Mouse (Mus musculus) intestine, embryonic 15.5 days (tissue): ENCODE measurements around the gene Tirap. TPM values are rescaled to one million over a fixed set of nuclear protein-coding genes. Genes with fewer than 3 reads are reported as not detected.

Experiments used
- ATAC-seq: fragments of 200-750 bp; cut with Nextera tagmentation; 2 replicates; pipeline ENCODE4 v1.8.0; 2017; ENCODE audit warnings: moderate TSS enrichment, moderate library complexity
- H3K27ac ChIP-seq: fragments of 300-500 bp; sonication (generic); 2 replicates; pipeline ENCODE4 v1.5.1; 2015; ENCODE audit warnings: mild to moderate bottlenecking, inconsistent platforms
- H3K27me3 ChIP-seq: fragments of 300-500 bp; sonication (generic); replicated peaks from 2 replicates; pipeline ENCODE4 v1.6.1; 2015; ENCODE audit warnings: inconsistent platforms
- H3K36me3 ChIP-seq: fragments of 300-500 bp; sonication (generic); 2 replicates; pipeline ENCODE4 v1.6.1; 2015; ENCODE audit warnings: inconsistent platforms
- H3K4me1 ChIP-seq: fragments of 300-500 bp; sonication (generic); replicated peaks from 2 replicates; pipeline ENCODE4 v1.6.1; 2015; ENCODE audit warnings: inconsistent platforms
- H3K4me2 ChIP-seq: fragments of 300-500 bp; sonication (generic); replicated peaks from 2 replicates; pipeline ENCODE4 v1.6.1; 2015; ENCODE audit warnings: mild to moderate bottlenecking, inconsistent platforms
- H3K4me3 ChIP-seq: fragments of 300-500 bp; sonication (generic); replicated peaks from 2 replicates; pipeline ENCODE4 v1.5.1; 2015; ENCODE audit warnings: inconsistent platforms
- H3K9ac ChIP-seq: fragments of 300-500 bp; sonication (generic); 2 replicates; pipeline ENCODE4 v1.6.1; 2015; ENCODE audit warnings: inconsistent platforms
- H3K9me3 ChIP-seq: fragments of 300-500 bp; sonication (generic); 2 replicates; pipeline ENCODE4 v1.6.1; 2016; ENCODE audit warnings: inconsistent platforms
- WGBS: fragments of 180-500 bp; shearing (Covaris S2); methylation state at CpG from one replicate; pipeline ENCODE4 v1.1.7; 2015; 5-methylcytosine and 5-hydroxymethylcytosine counted together
- polyA plus RNA-seq: library from polyadenylated mRNA; unstranded; fragments of >200 nt; fragmentation: Nextera tagmentation; extraction: Ambion mirVana; gene quantifications from 2 replicates; pipeline ENCODE4 v1.2.1, GENCODE M21; 2015

Gene Tirap
- polyA plus RNA-seq, 1 experiment from 2014 or later, result 13.2 TPM

DNA sequence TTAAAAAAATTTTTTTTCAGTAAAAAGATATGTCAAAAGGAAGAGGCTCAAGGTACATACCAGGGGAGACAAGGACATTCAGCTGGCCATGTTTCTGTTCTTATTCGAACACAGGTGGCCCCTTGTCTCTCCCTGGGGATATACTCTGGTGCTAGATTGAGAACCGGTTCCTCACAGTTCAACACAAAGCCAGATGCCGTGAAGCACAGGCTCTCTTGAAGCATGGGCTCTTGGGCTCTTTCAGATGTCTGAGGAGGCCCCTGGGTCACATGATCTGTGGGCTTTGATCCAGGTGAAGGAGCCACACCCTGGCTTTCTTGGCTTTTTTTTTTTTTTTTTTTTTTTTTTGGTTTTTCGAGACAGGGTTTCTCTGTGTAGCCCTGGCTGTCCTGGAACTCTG, 13.7 kb downstream of the Tirap start:
- ATAC-seq, result no peak
- H3K9ac ChIP-seq, result no peak overlapping the region

DNA sequence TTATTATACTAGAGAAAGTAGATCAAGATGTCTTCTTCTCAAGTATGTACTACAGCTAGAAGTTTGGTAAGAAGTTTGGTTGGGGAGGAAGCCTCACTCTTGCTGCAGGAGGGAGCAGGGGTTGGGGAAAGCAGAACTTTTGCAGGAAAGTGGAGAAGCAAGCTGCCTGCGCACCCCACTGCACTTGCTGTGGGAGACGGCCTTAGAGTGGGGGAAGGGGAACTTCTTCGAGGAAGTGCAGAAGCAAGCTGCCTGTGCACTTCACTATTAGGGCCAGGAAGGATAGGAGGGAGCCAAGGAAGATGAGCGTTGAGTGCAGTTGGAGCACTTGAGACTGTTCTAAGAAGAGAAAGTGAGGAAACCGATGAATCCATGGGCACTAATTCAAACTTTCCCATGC, 16.7 kb downstream of the Tirap start:
- H3K4me1 ChIP-seq, result no peaks in the 10 kb centered on the region
- no peaks in the 10 kb centered on the region for H3K27me3 ChIP-seq
- no peaks in the 10 kb centered on the region for H3K9me3 ChIP-seq
- no peak overlapping the region for H3K4me3 ChIP-seq
- no peak overlapping the region for H3K27ac ChIP-seq
- no peak for ATAC-seq
- no peaks in the 10 kb centered on the region for H3K36me3 ChIP-seq
- no peak overlapping the region for H3K4me2 ChIP-seq
- no peak overlapping the region for H3K9ac ChIP-seq
- WGBS, result 66% methylated on average over 5 of the region's 5 CpGs

More for the DNA sequence above, 13.7 kb downstream of the Tirap start:
- Histone ChIP-seq H3K36me3 (no peaks in the 10 kb centered on the region), H3K9me3 (no peaks in the 10 kb centered on the region), H3K4me2 (no peak overlapping the region), H3K4me1 (no peaks in the 10 kb centered on the region), H3K4me3 (no peak overlapping the region), H3K27me3 (no peaks in the 10 kb centered on the region), H3K27ac (no peak overlapping the region)
- 70% methylated on average over 4 of the region's 4 CpGs for WGBS

DNA sequence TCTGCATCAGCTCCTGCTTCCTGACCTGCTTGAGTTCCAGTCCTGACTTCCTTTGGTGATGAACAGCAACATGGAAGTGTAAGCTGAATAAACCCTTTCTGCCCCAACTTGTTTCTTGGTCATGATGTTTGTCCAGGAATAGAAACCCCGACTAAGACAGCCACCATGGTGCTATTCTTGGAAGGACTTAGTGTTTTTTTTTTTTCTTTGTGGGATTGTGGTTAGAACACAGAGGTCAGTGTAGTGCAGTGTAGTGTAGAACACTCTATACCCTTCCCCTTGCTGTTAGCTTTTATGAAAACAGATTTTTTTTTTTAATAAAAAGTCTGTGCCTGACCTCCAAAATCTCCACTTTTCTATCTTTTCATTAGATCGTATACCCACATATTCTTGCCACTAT, 17.3 kb downstream of the Tirap start:
- no peaks in the 10 kb centered on the region for H3K4me1 ChIP-seq
- H3K9me3 ChIP-seq, result no peaks in the 10 kb centered on the region
- H3K27me3 ChIP-seq, result no peaks in the 10 kb centered on the region
- H3K9ac ChIP-seq, result no peak overlapping the region
- 85% methylated on average over 2 of the region's 2 CpGs for WGBS
- H3K4me3 ChIP-seq, result no peak overlapping the region
- H3K36me3 ChIP-seq, result no peaks in the 10 kb centered on the region
- no peak overlapping the region for H3K27ac ChIP-seq
- ATAC-seq, result no peak
- no peak overlapping the region for H3K4me2 ChIP-seq

GRCm38 (mm10) chr9:35176124-35176659, 23.9 kb downstream of the Tirap start:
- Histone ChIP-seq H3K27me3 (no peaks in the 10 kb centered on the region), H3K9me3 (no peaks in the 10 kb centered on the region), H3K9ac (no peak overlapping the region), H3K27ac (no peak overlapping the region), H3K36me3 (no peaks in the 10 kb centered on the region), H3K4me3 (peak overlapping the region; percentile 65), H3K4me1 (no peaks in the 10 kb centered on the region; the same call in 1 of the 2 replicates), H3K4me2 (peak overlapping the region; percentile 70)
- 0 out of 2 replicates have a peak, but pooled peaks have one; percentile 11 for ATAC-seq
- 47% methylated on average over 14 of the region's 14 CpGs for WGBS

DNA sequence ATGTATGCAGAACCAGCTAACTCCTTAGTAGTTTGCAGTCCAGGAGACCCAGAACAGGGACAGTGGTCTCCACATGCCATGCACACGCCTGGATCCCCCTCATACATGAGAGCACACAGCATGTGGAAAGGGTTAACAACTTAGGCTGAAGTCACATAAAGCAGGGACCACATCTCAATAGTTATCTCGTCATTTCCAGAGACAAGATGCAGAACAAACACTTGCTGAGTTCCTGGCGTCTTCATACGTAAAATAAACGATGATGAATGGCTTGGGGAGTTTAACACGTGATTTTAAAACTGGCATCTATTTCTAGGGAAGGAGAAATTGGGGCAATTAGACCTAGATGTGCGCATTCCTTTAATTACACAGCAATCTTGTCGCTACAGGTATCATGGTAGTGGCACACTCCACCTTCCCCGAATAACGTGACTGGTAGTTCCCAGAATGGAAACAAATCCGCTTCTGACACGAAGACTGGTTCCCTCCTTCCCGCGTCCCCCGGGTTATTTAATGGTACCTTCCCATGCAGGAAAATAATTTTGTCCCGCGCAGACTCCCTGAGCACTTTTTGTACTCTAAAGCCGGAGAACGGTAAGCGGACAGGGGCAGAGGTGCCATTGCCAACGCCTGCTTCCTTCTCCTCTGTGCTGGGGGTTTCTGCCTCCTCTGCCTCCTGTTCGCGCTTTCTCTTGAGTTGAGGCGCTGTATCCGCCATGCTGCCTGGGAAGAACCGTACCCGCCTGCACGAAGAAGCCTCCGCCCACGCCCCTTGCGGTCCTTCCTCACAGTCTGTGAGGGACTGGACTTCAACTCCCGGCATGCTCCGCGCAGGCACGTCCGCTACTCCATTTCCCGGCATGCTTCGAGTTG, 24.6 kb downstream of the Tirap start, which contains the start of gene Dcps:
TSS of gene Dcps (minus strand) at position 811 of the 873 bp plus-strand sequence.
- Histone ChIP-seq H3K27me3 (no peaks in the 10 kb centered on the region), H3K4me3 (peak within 1 kb of the TSS; percentile 65), H3K4me1 (no peaks in the 10 kb centered on the region; the same call in 1 of the 2 replicates), H3K9ac (peak within 1 kb of the TSS; percentile 60), H3K4me2 (peak within 1 kb of the TSS; percentile 70), H3K9me3 (no peaks in the 10 kb centered on the region), H3K36me3 (peaks cover 5% of the 10 kb centered on the region; the same call in 1 of the 2 replicates), H3K27ac (peak within 1 kb of the TSS; percentile 89)
- ATAC-seq, result peak; percentile 98
- under 1% methylated on average over 38 of the region's 38 CpGs for WGBS

GRCm38 (mm10) chr9:35173331-35173730, 26.8 kb downstream of the Tirap start:
- no peaks in the 10 kb centered on the region; the same call in 1 of the 2 replicates for H3K4me1 ChIP-seq
- 82% methylated on average over 1 of the region's 1 CpGs for WGBS
- H3K4me2 ChIP-seq, result no peak overlapping the region
- no peak for ATAC-seq
- no peak overlapping the region for H3K4me3 ChIP-seq
- no peaks in the 10 kb centered on the region for H3K9me3 ChIP-seq
- H3K27me3 ChIP-seq, result no peaks in the 10 kb centered on the region
- H3K36me3 ChIP-seq, result peaks cover 5% of the 10 kb centered on the region; the same call in 1 of the 2 replicates
- no peak overlapping the region for H3K27ac ChIP-seq
- no peak overlapping the region for H3K9ac ChIP-seq

- H3K9me3 ChIP-seq, result no peaks in the 10 kb centered on the region
- WGBS, result 89% methylated on average over 7 of the region's 7 CpGs
- peaks cover 5% of the 10 kb centered on the region; the same call in 1 of the 2 replicates for H3K36me3 ChIP-seq
- ATAC-seq, result no peak
- H3K4me1 ChIP-seq, result no peaks in the 10 kb centered on the region; the same call in 1 of the 2 replicates
- H3K4me2 ChIP-seq, result no peak overlapping the region
- H3K27ac ChIP-seq, result no peak overlapping the region
- H3K4me3 ChIP-seq, result no peak overlapping the region
- H3K27me3 ChIP-seq, result no peaks in the 10 kb centered on the region
- H3K9ac ChIP-seq, result no peak overlapping the region
Observed at GRCm38 (mm10) chr9:35170071-35170470, 30.0 kb downstream of the Tirap start.

- no peak overlapping the region for H3K9ac ChIP-seq
- H3K4me3 ChIP-seq, result no peak overlapping the region
- no peaks in the 10 kb centered on the region for H3K27me3 ChIP-seq
- no peak overlapping the region for H3K4me2 ChIP-seq
- H3K4me1 ChIP-seq, result no peaks in the 10 kb centered on the region
- H3K27ac ChIP-seq, result no peak overlapping the region
- no peaks in the 10 kb centered on the region for H3K9me3 ChIP-seq
- 56% methylated on average over 9 of the region's 9 CpGs for WGBS
- no peak for ATAC-seq
- H3K36me3 ChIP-seq, result peaks cover 5% of the 10 kb centered on the region; the same call in 1 of the 2 replicates
Observed at GRCm38 (mm10) chr9:35166798-35167635, 33.1 kb downstream of the Tirap start.

GRCm38 (mm10) chr9:35166144-35166797, 33.8 kb downstream of the Tirap start:
- no peak overlapping the region for H3K4me2 ChIP-seq
- no peak overlapping the region for H3K9ac ChIP-seq
- no peaks in the 10 kb centered on the region for H3K9me3 ChIP-seq
- WGBS, result 43% methylated on average over 3 of the region's 3 CpGs
- no peak overlapping the region for H3K27ac ChIP-seq
- H3K4me3 ChIP-seq, result no peak overlapping the region
- ATAC-seq, result peak; percentile 57
- H3K4me1 ChIP-seq, result no peaks in the 10 kb centered on the region
- H3K27me3 ChIP-seq, result no peaks in the 10 kb centered on the region
- peaks cover 5% of the 10 kb centered on the region; the same call in 1 of the 2 replicates for H3K36me3 ChIP-seq

- Histone ChIP-seq H3K9me3 (no peaks in the 10 kb centered on the region), H3K9ac (no peak overlapping the region), H3K27me3 (no peaks in the 10 kb centered on the region), H3K4me2 (no peak overlapping the region), H3K36me3 (no peaks in the 10 kb centered on the region), H3K4me3 (no peak overlapping the region), H3K4me1 (no peaks in the 10 kb centered on the region), H3K27ac (no peak overlapping the region)
- peak; percentile 90 for ATAC-seq
- WGBS, result 59% methylated on average over 5 of the region's 5 CpGs
Observed at GRCm38 (mm10) chr9:35164142-35164874, 35.8 kb downstream of the Tirap start.

DNA sequence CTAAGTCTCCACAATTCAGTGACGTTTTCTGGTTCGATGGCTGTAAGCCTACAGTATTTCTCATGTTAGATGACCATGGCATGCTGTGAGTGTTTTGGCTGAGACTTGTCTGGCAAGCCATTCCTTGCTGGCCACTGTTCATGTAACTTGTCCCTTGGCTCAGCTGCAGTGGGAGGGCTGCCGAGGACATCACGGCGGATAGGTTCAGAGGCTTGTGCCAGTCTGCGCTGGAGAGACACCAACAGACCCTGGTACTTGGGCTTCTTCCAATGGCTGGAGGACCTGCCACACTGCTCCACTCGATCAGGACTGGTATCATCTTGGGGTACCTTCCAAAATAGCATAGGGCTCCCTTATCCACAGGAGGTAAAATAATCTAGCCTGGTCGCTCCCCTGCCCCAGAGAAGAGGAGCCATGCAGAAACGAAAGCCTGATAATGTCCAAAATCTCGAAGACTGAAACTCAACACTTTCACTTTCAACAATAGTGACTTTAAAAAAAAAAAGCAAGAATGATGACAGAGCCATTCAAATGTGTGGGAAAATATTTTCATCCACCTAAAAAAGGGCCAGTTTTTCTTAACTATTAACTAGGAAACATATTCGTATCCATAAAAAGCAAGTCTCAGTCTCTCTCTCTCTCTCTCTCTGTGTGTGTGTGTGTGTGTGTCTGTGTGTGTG, 36.9 kb downstream of the Tirap start:
- no peak overlapping the region for H3K9ac ChIP-seq
- H3K9me3 ChIP-seq, result no peaks in the 10 kb centered on the region
- no peak overlapping the region for H3K27ac ChIP-seq
- no peak for ATAC-seq
- H3K4me3 ChIP-seq, result no peak overlapping the region
- no peaks in the 10 kb centered on the region for H3K36me3 ChIP-seq
- 88% methylated on average over 11 of the region's 11 CpGs for WGBS
- no peaks in the 10 kb centered on the region for H3K4me1 ChIP-seq
- H3K4me2 ChIP-seq, result no peak overlapping the region
- no peaks in the 10 kb centered on the region for H3K27me3 ChIP-seq
